Comparison of ENCODE assay signal across 9 mouse cellular contexts in the genomic region with DNA sequence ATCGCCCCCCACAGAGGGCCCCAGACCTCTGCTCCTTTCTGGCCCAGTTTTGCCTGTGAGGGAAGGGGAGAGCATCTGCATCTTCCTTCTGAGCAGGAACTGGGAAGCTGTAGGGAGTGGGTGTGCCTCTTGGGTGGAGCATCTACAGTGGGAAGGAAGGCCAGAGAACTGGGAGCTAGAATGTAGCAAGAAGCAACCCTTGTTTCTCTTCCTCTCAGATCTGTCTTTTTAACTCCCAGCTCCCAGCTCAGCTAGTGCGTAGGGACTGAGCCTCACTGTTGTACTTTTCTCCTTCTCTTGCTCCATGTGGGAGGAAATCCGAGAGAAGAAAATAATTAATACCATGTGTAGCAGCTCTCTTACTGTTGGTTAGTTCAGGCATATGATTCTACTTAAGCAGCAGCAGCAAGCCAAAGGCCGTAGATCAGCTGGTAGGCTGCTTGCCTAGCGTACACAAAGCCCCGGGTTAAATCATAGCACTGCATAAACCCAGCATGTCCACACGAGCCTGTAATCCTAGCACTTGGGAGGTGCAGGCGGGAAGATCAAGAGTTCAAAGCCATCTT. TPM values are rescaled to one million over a fixed set of nuclear protein-coding genes. Genes with fewer than 3 reads are reported as not detected.
A peak's percentile ranks its signal among the peaks of the same experiment; 100 is the strongest.
DNase-seq lines count a peak whose midpoint lies in the region; ATAC-seq and TF ChIP-seq lines count a peak whose summit lies in the region.
"Had no signal": no experiment of that assay in that cellular context is flagged by ENCODE, and none has a peak within 500 bp of the region (broad histone marks: within the 10 kb centered on the region; RNA-seq: fewer than 3 reads in every experiment).

No protein-coding gene starts in this region.

- H3K27ac ChIP-seq in ES-E14 (ENCODE audit: insufficient read depth, low read depth, low read length, poor library complexity, severe bottlenecking) = peak overlapping the region; percentile 18
- H3K27ac ChIP-seq in brown adipose tissue, adult 24 weeks (replicated peaks; ENCODE audit: low read depth, low read length) = peak overlapping the region; percentile 67
- peak overlapping the region; percentile 64 for H3K27ac ChIP-seq in heart, embryonic 16.5 days (ENCODE audit: low read length)
- 0 out of 2 replicates have a peak overlapping the region, but pooled peaks have one; percentile 13 for H3K27ac ChIP-seq in liver, postnatal 0 days (ENCODE audit: low read depth)
- H3K27ac ChIP-seq in cerebellum, adult 2 months (ENCODE audit: insufficient read depth, low read length) = no peak overlapping the region

- no peaks in the 10 kb centered on the region for H3K9me3 ChIP-seq in ES-E14 (ENCODE audit: control insufficient read depth, insufficient read depth, low read depth, low read length)
- no peaks in the 10 kb centered on the region for H3K9me3 ChIP-seq in heart, embryonic 16.5 days (replicated peaks; ENCODE audit: control insufficient read depth, low read length)
- H3K9me3 ChIP-seq in liver, postnatal 0 days (ENCODE audit: low read length) = no peaks in the 10 kb centered on the region
- H3K9me3 ChIP-seq: megakaryocyte, embryonic 14.5 days had no signal

- no peak for DNase-seq in ES-E14 (ENCODE audit: low read depth, low spot score)
- no peak for DNase-seq in liver, postnatal 0 days
- no peak for DNase-seq in layer of hippocampus, adult 18-20 months (ENCODE audit: low spot score in 2 of 2)
- no peak for DNase-seq in left cerebral cortex, postnatal 25 days (ENCODE audit: low spot score in 2 of 2)
- no peak for DNase-seq in cerebellum, adult 2 months
- no peak for DNase-seq in natural killer cell, adult 2 months (ENCODE audit: low spot score in 2 of 2)

- intact Hi-C loops in left cerebral cortex, postnatal 25 days (cut with DNase I) = no loop called here

- TF ChIP-seq EP300 in liver, postnatal 0 days (IDR thresholded peaks at IDR 0.05; ENCODE audit: low read depth) = no peak

- TF ChIP-seq CTCF in liver, postnatal 0 days (IDR thresholded peaks at IDR 0.05; ENCODE audit: low read depth) = no peak
- TF ChIP-seq CTCF in cerebellum, adult 2 months (IDR thresholded peaks at IDR 0.05; ENCODE audit: borderline replicate concordance, insufficient read depth, low read depth, low read length) = no peak

- H3K9ac ChIP-seq in ES-E14 (ENCODE audit: insufficient read depth, low read depth, low read length, poor library complexity, severe bottlenecking) = peak overlapping the region; percentile 48; the same call in 1 of the 2 replicates
- H3K9ac ChIP-seq in heart, embryonic 16.5 days (ENCODE audit: low read length) = 0 out of 2 replicates have a peak overlapping the region, but pooled peaks have one; percentile 6
- H3K9ac ChIP-seq in liver, postnatal 0 days (replicated peaks) = no peak overlapping the region

- no peak overlapping the region for H3K4me3 ChIP-seq in ES-E14 (ENCODE audit: insufficient read depth in 1 of 2, low read depth in 1 of 2, low read length in 2 of 2, poor library complexity in 1 of 2, severe bottlenecking in 1 of 2)
- no peak overlapping the region for H3K4me3 ChIP-seq in brown adipose tissue, adult 24 weeks (ENCODE audit: insufficient read depth, low read depth, low read length)
- no peak overlapping the region for H3K4me3 ChIP-seq in heart, embryonic 16.5 days (ENCODE audit: low read length)
- no peak overlapping the region for H3K4me3 ChIP-seq in liver, postnatal 0 days (ENCODE audit: low read depth, low read length)
- no peak overlapping the region for H3K4me3 ChIP-seq in cerebellum, adult 2 months (replicated peaks; ENCODE audit: insufficient read depth, low read depth, low read length)
- H3K4me3 ChIP-seq: megakaryocyte, embryonic 14.5 days had no signal

- in situ Hi-C loops in ES-E14 (cut with MboI; ENCODE audit: low sequenced_read_pairs in 2 of 2, unreplicated experiment in 2 of 2) = no loop called here

- TF ChIP-seq POLR2A in cerebellum, adult 2 months (IDR thresholded peaks at IDR 0.05; ENCODE audit: borderline replicate concordance, insufficient read depth, low read length) = no peak

- no peaks in the 10 kb centered on the region for H3K27me3 ChIP-seq in heart, embryonic 16.5 days (ENCODE audit: control insufficient read depth, insufficient read depth, low read length)
- H3K27me3 ChIP-seq in liver, postnatal 0 days (ENCODE audit: insufficient read depth, low read length) = no peaks in the 10 kb centered on the region
- no peaks in the 10 kb centered on the region for H3K27me3 ChIP-seq in cerebellum, adult 2 months (ENCODE audit: control insufficient read depth, insufficient read depth, low read length)

- H3K4me2 ChIP-seq in heart, embryonic 16.5 days (ENCODE audit: low read depth, low read length) = peak overlapping the region; percentile 12
- no peak overlapping the region for H3K4me2 ChIP-seq in liver, postnatal 0 days (ENCODE audit: low read depth, low read length)

- ATAC-seq in heart, embryonic 16.5 days (replicated peaks; ENCODE audit: extremely low read depth, insufficient read depth, low FRiP score) = peak; percentile 49; the same call in 1 of the 2 replicates
- ATAC-seq in liver, postnatal 0 days = no peak

- H3K36me3 ChIP-seq in ES-E14 (ENCODE audit: control insufficient read depth, insufficient read depth, low read length, poor library complexity, severe bottlenecking) = peaks cover 10% of the 10 kb centered on the region; the same call in 1 of the 2 replicates
- H3K36me3 ChIP-seq in heart, embryonic 16.5 days (ENCODE audit: control insufficient read depth, insufficient read depth) = no peaks in the 10 kb centered on the region
- 0 out of 2 replicates have a peak, but pooled peaks cover 4% of the 10 kb centered on the region for H3K36me3 ChIP-seq in liver, postnatal 0 days (replicated peaks; ENCODE audit: insufficient read depth, low read length)

- H3K4me1 ChIP-seq in ES-E14 (ENCODE audit: control insufficient read depth in 2 of 2, insufficient read depth in 2 of 2, low read length in 2 of 2, poor library complexity in 1 of 2) = peaks cover 28 to 49% of the 10 kb centered on the region in 2 experiments
- H3K4me1 ChIP-seq in brown adipose tissue, adult 24 weeks (ENCODE audit: control insufficient read depth, insufficient read depth, insufficient read length, low read length) = peaks cover 49% of the 10 kb centered on the region
- peaks cover 78% of the 10 kb centered on the region for H3K4me1 ChIP-seq in heart, embryonic 16.5 days (ENCODE audit: control insufficient read depth, insufficient read depth, low read length)
- peaks cover 47% of the 10 kb centered on the region for H3K4me1 ChIP-seq in liver, postnatal 0 days (ENCODE audit: insufficient read depth)
- no peaks in the 10 kb centered on the region for H3K4me1 ChIP-seq in cerebellum, adult 2 months (ENCODE audit: control insufficient read depth, insufficient read depth, low read length)

- 42% methylated on average over 8 of the region's 8 CpGs for WGBS in heart, embryonic 16.5 days
- 65% methylated on average over 8 of the region's 8 CpGs for WGBS in liver, postnatal 0 days (ENCODE audit: insufficient replicate concordance)
- WGBS in cerebellum, adult 2 months = 56% methylated on average over 8 of the region's 8 CpGs

TF ChIP-seq in ES-E14, 5 proteins besides CTCF, POLR2A, EP300 and RAD21:
- TF ChIP-seq ZNF384 (IDR thresholded peaks at IDR 0.05; ENCODE audit: low read depth, low read length) (no peak), HCFC1 (IDR thresholded peaks at IDR 0.05; ENCODE audit: borderline replicate concordance, insufficient read depth, low read length) (no peak), CHD2 (IDR thresholded peaks at IDR 0.05; ENCODE audit: low read depth, low read length) (no peak), MAFK (IDR thresholded peaks at IDR 0.05; ENCODE audit: insufficient read depth, low read depth, low read length) (no peak), ZC3H11A (IDR thresholded peaks at IDR 0.05; ENCODE audit: borderline replicate concordance, low read depth, low read length) (no peak)

RNA-seq across cellular contexts. Expression of a gene that starts 7.8 kb away (rescaled TPM):
- total RNA-seq in ES-E14 (2012; rRNA removed) = 140 and 241 TPM in 2 replicates
- 28.7 and 35.4 TPM in 2 replicates for polyA plus RNA-seq in brown adipose tissue, adult 24 weeks (2012; ENCODE audit: insufficient read depth, insufficient read length, missing spikeins)
- polyA plus RNA-seq in heart, embryonic 16.5 days (2015; fragmentation: Nextera tagmentation; extraction: Ambion mirVana) = 370 and 406 TPM in 2 replicates
- 128 and 143 TPM in 2 replicates for polyA plus RNA-seq in liver, postnatal 0 days (2015; fragmentation: Nextera tagmentation; extraction: Ambion mirVana)
- 100 to 1,000 TPM; 107 to 110 TPM for total RNA-seq in layer of hippocampus, adult 18-20 months (2021)
- 10 to 100 TPM; 66.1 to 66.7 TPM for total RNA-seq in left cerebral cortex, postnatal 25 days (2021)
- polyA plus RNA-seq in cerebellum, adult 2 months (2012; rRNA removed) = 170 and 177 TPM in 2 replicates
